Mouse (Mus musculus) cerebellum, adult 2 months (tissue): ENCODE results near the gene Txnrd3.

Experiments used
- CTCF ChIP-seq: fragments of 200-500 bp; IDR thresholded peaks from 2 replicates; pipeline ENCODE4 v1.5.1; 2011; ENCODE audit warnings: low read depth, mild to moderate bottlenecking, control low read depth, low read length, moderate library complexity, borderline replicate concordance; ENCODE audit not compliant: insufficient read depth
- POLR2A ChIP-seq: fragments of 200-500 bp; IDR thresholded peaks from 2 replicates; pipeline ENCODE4 v1.6.1; 2011; ENCODE audit warnings: low read length, control low read depth, borderline replicate concordance; ENCODE audit not compliant: insufficient read depth

- no peak for TF ChIP-seq POLR2A
- TF ChIP-seq CTCF = no peak
Observed at GRCm38 (mm10) chr6:89718051-89718450, 74.3 kb downstream of the Txnrd3 start.
